Mouse (Mus musculus): ENCODE data around the gene Bri3. TPM values are rescaled to one million over a fixed set of nuclear protein-coding genes. Genes with fewer than 3 reads are reported as not detected.

Bri3 gene
- polyA plus RNA-seq, 1 experiment from 2014 or later: 123 TPM

DNA sequence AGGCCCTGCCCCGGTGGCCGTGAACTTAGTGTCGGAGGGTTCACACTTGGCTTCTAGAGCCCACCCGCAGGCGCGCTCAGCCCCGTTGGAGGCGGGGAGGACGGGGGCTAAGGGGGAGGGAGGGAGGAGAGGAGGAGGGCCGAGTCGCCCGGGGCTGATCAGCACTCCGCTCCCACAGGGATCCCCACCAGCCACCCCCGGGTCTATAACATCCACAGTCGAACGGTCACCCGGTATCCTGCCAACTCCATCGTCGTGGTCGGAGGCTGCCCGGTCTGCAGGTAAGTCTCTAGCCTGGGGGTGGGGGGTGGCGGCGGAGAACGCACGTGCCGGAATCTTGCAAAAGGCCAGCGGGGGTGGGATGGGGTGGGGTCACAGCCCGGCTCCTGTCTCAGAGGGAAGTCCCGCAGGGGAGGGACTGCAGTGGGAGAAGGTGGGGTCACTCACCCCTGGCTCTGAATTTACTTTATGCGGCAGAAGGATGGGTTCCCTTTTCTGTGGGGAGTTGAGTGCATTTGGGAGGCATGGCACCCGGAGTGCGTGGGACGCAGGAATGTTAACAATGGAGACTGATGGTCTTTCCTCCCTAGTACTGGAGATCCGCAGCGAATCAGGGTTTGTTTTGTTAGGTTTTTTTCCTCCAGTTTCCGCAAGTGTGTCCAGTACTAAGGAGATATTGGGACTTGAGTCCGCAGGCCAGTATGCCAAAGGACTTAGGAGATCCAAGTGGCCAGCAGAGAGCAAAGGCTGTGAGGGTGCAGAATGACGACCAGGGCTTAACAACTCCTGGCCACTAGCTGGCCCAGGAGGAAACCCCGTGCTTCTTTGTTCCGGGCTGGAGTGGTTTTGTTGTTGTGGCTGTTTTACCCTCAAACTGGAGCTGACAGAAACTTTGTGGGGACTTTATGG, 11.6 kb downstream of the Bri3 start:
- H3K4me2 ChIP-seq: peak overlapping the region; percentile 81
- no peaks in the 10 kb centered on the region for H3K27me3 ChIP-seq
- H3K9me3 ChIP-seq: no peaks in the 10 kb centered on the region
- peaks cover 53% of the 10 kb centered on the region for H3K4me1 ChIP-seq
- H3K27ac ChIP-seq: peak overlapping the region; percentile 93
- H3K36me3 ChIP-seq: peaks cover 12% of the 10 kb centered on the region; the same call in 1 of the 2 replicates
- under 1% methylated on average over 39 of the region's 40 CpGs for WGBS
- H3K9ac ChIP-seq: peak overlapping the region; percentile 83
- peak; percentile 51 for ATAC-seq (ENCODE audit: borderline replicate concordance, extremely low read depth, low FRiP score, low TSS enrichment)
- H3K4me3 ChIP-seq: peak overlapping the region; percentile 83

DNA sequence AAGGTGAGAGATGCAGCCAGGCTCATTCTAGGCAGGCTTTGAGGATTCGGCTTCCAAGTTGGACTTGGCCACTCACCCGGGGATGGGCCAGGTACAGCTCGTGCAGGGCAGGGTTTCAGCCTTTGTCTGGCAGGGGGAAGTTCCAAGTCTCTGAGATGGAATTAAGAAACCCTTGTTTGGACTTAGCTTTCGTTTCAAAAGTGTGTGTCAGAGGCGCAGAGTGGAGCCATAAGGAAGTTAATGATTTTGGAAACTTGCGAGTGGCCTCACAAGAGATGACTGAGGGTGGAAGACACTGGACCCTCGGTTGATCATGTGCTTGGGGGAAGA, 12.3 kb downstream of the Bri3 start:
- H3K4me2 ChIP-seq: peak overlapping the region; percentile 81
- peak overlapping the region; percentile 83 for H3K9ac ChIP-seq
- H3K27ac ChIP-seq: peak overlapping the region; percentile 93
- peaks cover 12% of the 10 kb centered on the region; the same call in 1 of the 2 replicates for H3K36me3 ChIP-seq
- H3K4me1 ChIP-seq: peaks cover 59% of the 10 kb centered on the region
- no peaks in the 10 kb centered on the region for H3K9me3 ChIP-seq
- WGBS: 5% methylated on average over 7 of the region's 7 CpGs
- ATAC-seq (ENCODE audit: borderline replicate concordance, extremely low read depth, low FRiP score, low TSS enrichment): no peak
- no peaks in the 10 kb centered on the region for H3K27me3 ChIP-seq
- H3K4me3 ChIP-seq: peak overlapping the region; percentile 83

DNA sequence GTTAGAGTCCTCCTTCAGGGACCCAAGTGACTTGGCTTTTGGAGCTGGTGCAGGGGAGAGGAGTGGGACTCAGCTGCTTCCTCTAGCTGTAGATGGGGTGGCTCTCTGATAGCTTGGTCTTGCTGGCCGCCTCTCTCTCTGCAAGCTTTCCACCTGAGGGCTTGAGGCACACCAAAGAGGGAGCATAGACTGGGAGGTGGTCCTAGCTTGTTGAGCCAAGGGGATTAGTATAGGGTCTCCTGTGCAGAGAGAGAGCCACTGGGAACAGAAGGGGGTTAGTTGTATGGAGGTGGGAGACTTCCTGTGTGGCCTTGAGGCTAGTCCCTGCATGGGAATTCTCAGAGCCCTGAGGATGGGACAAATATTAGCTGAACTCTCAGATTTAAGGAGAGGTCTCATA, 12.7 kb downstream of the Bri3 start:
- Histone ChIP-seq H3K4me1 (peaks cover 63% of the 10 kb centered on the region), H3K27ac (peak overlapping the region; percentile 93), H3K36me3 (peaks cover 12% of the 10 kb centered on the region; the same call in 1 of the 2 replicates), H3K27me3 (no peaks in the 10 kb centered on the region), H3K4me2 (peak overlapping the region; percentile 81), H3K9me3 (no peaks in the 10 kb centered on the region), H3K4me3 (peak overlapping the region; percentile 83), H3K9ac (peak overlapping the region; percentile 83)
- no peak for ATAC-seq (ENCODE audit: borderline replicate concordance, extremely low read depth, low FRiP score, low TSS enrichment)
- 16% methylated on average over 1 of the region's 1 CpGs for WGBS

DNA sequence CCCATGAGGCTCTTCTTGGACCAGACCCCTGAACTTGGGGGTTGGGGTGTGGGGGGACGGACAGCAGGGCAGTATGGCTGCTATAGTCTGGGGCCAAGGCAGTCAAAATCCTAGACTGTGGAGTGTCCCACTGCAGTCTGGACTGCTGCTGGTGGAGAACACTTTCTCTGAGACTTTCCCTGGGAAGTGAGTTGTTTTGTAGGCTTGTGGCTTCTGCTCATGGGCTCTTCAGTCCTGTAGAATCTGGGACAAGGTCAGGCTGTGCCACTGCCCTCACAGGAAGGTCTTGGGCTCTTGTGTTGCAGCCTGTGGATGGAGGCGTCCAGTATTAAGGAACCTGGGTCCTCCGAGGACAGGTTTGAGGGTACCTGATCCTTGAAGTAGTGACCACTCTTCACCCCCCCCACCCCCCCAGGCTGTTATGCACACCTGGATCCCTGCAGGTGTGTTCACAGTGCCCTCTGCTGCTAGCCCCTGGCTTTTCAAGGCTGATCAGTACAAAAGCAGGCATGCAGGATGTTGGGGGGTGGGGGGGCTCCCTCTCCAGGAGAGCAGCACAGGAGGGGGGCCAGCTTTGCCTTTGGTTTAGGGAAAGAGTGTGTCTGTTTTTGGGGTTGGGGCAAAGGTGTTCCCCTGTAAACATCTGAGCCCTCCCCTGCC, 13.3 kb downstream of the Bri3 start:
- peak overlapping the region; percentile 83 for H3K4me3 ChIP-seq
- no peak for ATAC-seq (ENCODE audit: borderline replicate concordance, extremely low read depth, low FRiP score, low TSS enrichment)
- peak overlapping the region; percentile 93 for H3K27ac ChIP-seq
- peaks cover 12% of the 10 kb centered on the region; the same call in 1 of the 2 replicates for H3K36me3 ChIP-seq
- WGBS: 42% methylated on average over 3 of the region's 3 CpGs
- H3K9me3 ChIP-seq: no peaks in the 10 kb centered on the region
- peak overlapping the region; percentile 81 for H3K4me2 ChIP-seq
- no peaks in the 10 kb centered on the region for H3K27me3 ChIP-seq
- H3K9ac ChIP-seq: peak overlapping the region; percentile 83
- peaks cover 67% of the 10 kb centered on the region for H3K4me1 ChIP-seq

DNA sequence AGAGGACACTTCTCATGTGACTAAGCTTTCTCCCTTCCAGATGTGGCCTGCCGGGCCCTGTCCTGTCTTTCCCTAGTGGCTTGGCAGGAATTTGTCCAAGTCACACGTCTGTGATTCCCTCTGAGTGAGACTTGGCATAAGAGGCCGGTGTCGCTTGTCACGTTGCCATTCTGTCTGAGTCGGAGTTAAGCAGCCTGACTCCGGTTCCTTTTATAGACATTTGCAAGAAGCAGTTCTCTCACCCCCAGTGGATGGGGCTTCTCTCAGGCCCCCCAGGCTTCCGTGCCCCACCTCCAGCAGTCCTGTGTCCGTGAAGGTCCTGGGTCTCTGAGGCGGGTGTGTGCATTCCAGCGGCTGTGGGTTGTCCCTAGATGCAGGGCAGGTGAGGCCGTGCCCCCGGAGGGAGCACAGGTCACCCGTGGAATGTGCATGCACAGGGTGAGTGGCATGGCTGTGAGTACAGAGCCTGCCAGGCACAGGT, 13.9 kb downstream of the Bri3 start:
- Histone ChIP-seq H3K9me3 (no peaks in the 10 kb centered on the region), H3K36me3 (peaks cover 12% of the 10 kb centered on the region; the same call in 1 of the 2 replicates), H3K27me3 (no peaks in the 10 kb centered on the region), H3K4me1 (peaks cover 69% of the 10 kb centered on the region), H3K4me2 (peak overlapping the region; percentile 81), H3K27ac (peak overlapping the region; percentile 93), H3K4me3 (peak overlapping the region; percentile 83), H3K9ac (peak overlapping the region; percentile 5; the same call in 1 of the 2 replicates)
- ATAC-seq (ENCODE audit: borderline replicate concordance, extremely low read depth, low FRiP score, low TSS enrichment): peak; percentile 15; the same call in 1 of the 2 replicates
- WGBS: 8% methylated on average over 14 of the region's 14 CpGs

DNA sequence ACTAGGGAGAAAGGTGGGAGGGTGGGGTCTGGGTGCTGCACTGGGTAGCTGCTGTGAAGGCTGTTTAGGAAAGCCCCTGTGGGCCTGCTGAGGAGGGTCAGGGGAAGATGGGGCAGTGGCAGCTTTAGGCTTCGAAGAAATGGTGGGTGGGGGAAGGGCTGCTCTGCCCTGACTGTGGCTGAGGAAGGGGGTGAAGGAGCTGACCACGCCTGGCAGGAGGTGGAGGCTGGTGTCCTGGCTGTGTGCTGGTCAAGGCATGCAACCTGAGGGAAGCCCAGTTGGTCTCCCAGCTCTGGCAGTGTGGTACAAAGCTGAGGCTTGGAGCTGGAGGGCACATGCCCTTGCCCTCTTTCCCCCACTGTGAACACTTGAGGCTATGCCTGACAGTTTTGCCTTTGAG, 14.4 kb downstream of the Bri3 start:
- Histone ChIP-seq H3K27ac (peak overlapping the region; percentile 93; the same call in 1 of the 2 replicates), H3K4me2 (peak overlapping the region; percentile 81), H3K4me1 (peaks cover 74% of the 10 kb centered on the region), H3K9ac (peak overlapping the region; percentile 5; the same call in 1 of the 2 replicates), H3K27me3 (no peaks in the 10 kb centered on the region), H3K36me3 (peaks cover 12% of the 10 kb centered on the region; the same call in 1 of the 2 replicates), H3K4me3 (peak overlapping the region; percentile 83), H3K9me3 (no peaks in the 10 kb centered on the region)
- WGBS: 28% methylated on average over 2 of the region's 2 CpGs
- ATAC-seq (ENCODE audit: borderline replicate concordance, extremely low read depth, low FRiP score, low TSS enrichment): no peak

DNA sequence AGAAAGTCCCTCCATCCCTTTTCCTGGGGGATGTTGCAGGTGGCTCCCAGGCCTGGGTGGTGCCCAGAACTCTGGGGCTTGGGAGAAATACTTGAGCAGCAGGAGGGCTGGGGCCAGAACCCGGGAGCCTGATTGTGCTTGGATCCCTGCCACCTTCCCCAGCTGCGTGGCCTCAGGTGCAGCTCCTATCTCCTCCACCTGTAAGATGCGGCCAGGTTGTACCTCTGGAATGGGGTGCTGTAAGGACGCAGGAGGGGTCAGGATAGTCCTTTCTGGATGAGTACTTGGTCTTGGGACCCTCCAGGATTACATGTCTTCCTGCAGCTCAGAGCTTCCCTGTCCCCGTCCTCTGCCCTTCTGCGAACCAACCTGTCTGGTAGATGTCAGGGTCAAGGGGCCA, 15.0 kb downstream of the Bri3 start:
- WGBS: 66% methylated on average over 6 of the region's 6 CpGs
- peak overlapping the region; percentile 81 for H3K4me2 ChIP-seq

DNA sequence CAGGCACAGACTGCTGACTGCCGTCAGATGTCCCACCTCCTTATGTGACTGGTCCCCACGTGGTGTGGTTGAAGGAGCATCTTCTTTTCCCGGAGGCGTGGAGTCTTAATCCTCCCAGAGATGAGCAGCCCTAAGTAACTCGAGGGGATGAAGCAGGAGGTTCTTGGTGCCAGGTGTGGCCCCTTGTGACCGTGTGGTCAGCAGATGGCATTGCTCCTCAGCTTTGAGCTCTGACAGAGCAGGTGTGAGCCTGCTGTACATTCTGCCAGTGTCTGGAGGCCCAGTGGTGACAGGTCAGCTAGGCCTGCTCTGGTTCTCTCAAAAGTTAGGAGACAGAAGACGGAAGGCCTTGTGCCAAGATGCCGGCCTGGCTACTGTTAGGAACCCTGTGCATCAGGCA, 16.2 kb downstream of the Bri3 start:
- Histone ChIP-seq H3K4me2 (no peak overlapping the region), H3K9me3 (no peaks in the 10 kb centered on the region), H3K9ac (no peak overlapping the region), H3K36me3 (peaks cover 20% of the 10 kb centered on the region; the same call in 1 of the 2 replicates), H3K27ac (no peak overlapping the region), H3K4me1 (peaks cover 69% of the 10 kb centered on the region), H3K4me3 (no peak overlapping the region), H3K27me3 (no peaks in the 10 kb centered on the region)
- no peak for ATAC-seq (ENCODE audit: borderline replicate concordance, extremely low read depth, low FRiP score, low TSS enrichment)
- 71% methylated on average over 8 of the region's 8 CpGs for WGBS

More for the DNA sequence above, 15.0 kb downstream of the Bri3 start:
- Histone ChIP-seq H3K27me3 (no peaks in the 10 kb centered on the region), H3K9me3 (no peaks in the 10 kb centered on the region), H3K9ac (0 out of 2 replicates have a peak overlapping the region, but pooled peaks have one; percentile 5), H3K4me1 (peaks cover 72% of the 10 kb centered on the region), H3K4me3 (peak overlapping the region; percentile 83; the same call in 1 of the 2 replicates), H3K36me3 (peaks cover 13% of the 10 kb centered on the region; the same call in 1 of the 2 replicates), H3K27ac (peak overlapping the region; percentile 93; the same call in 1 of the 2 replicates)
- no peak for ATAC-seq (ENCODE audit: borderline replicate concordance, extremely low read depth, low FRiP score, low TSS enrichment)

DNA sequence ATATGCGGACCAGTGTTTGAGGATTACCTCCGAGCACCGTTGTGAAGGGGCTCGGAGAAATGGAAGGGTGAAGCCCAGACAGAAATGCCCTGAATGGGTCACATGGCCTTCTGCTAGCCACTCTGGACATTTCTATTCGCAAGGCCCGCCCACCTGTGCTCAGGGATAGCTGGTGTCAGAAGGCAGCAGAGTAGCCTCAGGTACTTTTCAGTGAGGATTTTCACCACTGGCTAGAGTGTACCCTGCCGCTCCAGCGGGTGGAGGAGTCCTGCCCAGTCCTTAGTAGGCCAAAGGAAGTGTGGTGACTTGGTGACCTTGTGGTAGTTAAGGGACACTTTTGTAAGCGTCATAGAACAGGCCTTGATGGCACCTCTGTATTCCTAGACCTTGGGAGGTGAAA, 17.1 kb downstream of the Bri3 start:
- Histone ChIP-seq H3K9ac (no peak overlapping the region), H3K4me1 (peaks cover 69% of the 10 kb centered on the region), H3K27me3 (no peaks in the 10 kb centered on the region), H3K9me3 (no peaks in the 10 kb centered on the region), H3K36me3 (peaks cover 24% of the 10 kb centered on the region; the same call in 1 of the 2 replicates), H3K4me3 (no peak overlapping the region), H3K27ac (no peak overlapping the region), H3K4me2 (no peak overlapping the region)
- ATAC-seq (ENCODE audit: borderline replicate concordance, extremely low read depth, low FRiP score, low TSS enrichment): no peak
- 68% methylated on average over 9 of the region's 9 CpGs for WGBS

DNA sequence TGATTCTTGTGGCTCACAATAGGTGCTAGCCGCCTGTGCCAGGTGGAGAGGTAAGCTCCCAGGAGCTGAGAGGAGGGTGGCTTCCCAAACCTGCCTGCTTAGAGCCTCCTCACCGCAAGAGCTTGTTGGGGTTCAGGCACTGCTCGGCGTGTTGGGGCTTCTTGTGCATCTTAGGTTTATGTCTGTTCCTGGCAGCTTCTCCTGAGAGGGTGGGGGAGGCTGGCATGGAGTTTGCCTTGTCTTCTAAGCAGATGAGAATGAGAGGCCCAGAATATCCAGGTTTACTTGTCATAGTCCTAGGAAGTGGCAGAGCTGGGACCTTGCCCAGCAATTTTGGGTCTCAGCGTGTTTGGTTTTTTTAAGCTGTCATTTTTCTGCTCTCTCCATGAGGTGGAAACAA, 17.6 kb downstream of the Bri3 start:
- H3K9ac ChIP-seq: no peak overlapping the region
- WGBS: 83% methylated on average over 5 of the region's 5 CpGs
- no peaks in the 10 kb centered on the region for H3K9me3 ChIP-seq
- peaks cover 63% of the 10 kb centered on the region for H3K4me1 ChIP-seq
- H3K4me3 ChIP-seq: no peak overlapping the region
- H3K27ac ChIP-seq: 0 out of 2 replicates have a peak overlapping the region, but pooled peaks have one; percentile 24
- peaks cover 25% of the 10 kb centered on the region; the same call in 1 of the 2 replicates for H3K36me3 ChIP-seq
- no peaks in the 10 kb centered on the region for H3K27me3 ChIP-seq
- ATAC-seq (ENCODE audit: borderline replicate concordance, extremely low read depth, low FRiP score, low TSS enrichment): no peak
- no peak overlapping the region for H3K4me2 ChIP-seq

DNA sequence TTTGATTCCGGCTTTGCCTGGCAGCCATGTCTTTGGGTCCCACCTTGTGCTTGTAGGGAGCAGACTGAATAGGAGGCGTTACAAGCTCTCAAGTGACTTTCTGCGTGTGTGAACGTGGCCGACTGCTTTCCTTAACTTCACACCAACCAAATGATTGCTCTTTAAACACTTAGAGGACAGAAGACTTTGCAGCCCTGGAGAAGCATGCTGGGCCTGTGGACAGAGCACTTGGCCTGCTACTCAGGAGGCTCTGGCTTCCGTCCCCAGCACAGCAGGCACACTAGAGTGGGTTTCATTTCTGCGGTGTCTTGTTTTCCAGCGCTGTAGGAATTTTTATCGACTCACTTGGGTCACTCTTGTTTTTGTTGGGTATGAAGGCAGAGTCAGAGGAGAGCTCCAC, 18.8 kb downstream of the Bri3 start:
- ATAC-seq (ENCODE audit: borderline replicate concordance, extremely low read depth, low FRiP score, low TSS enrichment): no peak; the same call in 1 of the 2 replicates
- H3K4me1 ChIP-seq: peaks cover 63% of the 10 kb centered on the region
- H3K4me2 ChIP-seq: no peak overlapping the region; the same call in 1 of the 2 replicates
- H3K9ac ChIP-seq: no peak overlapping the region
- peaks cover 25% of the 10 kb centered on the region; the same call in 1 of the 2 replicates for H3K36me3 ChIP-seq
- no peaks in the 10 kb centered on the region for H3K9me3 ChIP-seq
- no peak overlapping the region for H3K4me3 ChIP-seq
- 47% methylated on average over 9 of the region's 9 CpGs for WGBS
- H3K27me3 ChIP-seq: no peaks in the 10 kb centered on the region
- H3K27ac ChIP-seq: peak overlapping the region; percentile 65

All from lung, embryonic 15.5 days (tissue).